Mouse (Mus musculus): ENCODE results near the gene 1700012B07Rik.

DNA sequence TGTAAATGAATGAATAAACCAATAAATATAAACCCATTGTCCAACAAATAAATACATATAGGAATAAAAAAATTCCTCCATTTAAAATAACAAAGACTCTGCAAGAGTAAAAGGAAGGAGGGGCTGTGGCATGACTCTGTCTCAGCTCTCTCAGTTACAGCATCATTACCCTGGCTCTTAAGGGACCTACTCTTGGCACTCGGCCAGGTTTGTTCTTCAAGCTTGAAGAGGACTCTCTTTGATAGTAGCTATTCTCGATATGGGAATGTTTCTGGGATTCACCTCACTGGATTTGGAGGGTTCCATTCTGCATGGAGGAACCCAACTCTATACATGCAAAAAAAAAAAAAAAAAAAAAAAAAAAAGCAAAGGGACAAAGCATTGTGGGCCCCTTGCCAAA, 16.1 kb downstream of the 1700012B07Rik start:
- TF ChIP-seq EP300 (IDR thresholded peaks at IDR 0.05; ENCODE audit: low read depth), result no peak
- no peak for TF ChIP-seq CTCF (IDR thresholded peaks at IDR 0.05; ENCODE audit: low read depth)

Measured in liver, postnatal 0 days (tissue).